ENCODE assay signal across 10 mouse cellular contexts in the genomic region with DNA sequence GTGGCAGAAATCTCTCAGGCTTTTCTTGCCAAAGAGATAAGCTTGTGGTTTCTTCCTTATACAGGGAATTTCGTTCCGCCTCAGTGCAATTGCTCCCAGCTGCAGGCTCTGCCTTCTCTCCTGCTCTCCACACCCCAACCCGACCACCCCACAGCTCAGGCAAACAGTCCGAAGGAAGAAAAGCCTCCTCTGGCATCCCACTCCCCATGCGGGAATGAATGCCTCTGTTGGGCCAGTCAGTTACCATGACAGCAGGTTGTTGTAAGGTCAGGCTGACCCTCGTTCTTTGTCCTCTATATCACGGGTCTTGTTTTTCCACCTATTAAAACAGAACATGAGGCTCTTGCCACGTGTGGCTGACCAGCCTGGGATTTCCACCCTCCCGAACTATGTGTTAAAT. TPM values are rescaled to one million over a fixed set of nuclear protein-coding genes. Genes with fewer than 3 reads are reported as not detected.
A peak's percentile ranks its signal among the peaks of the same experiment; 100 is the strongest.
DNase-seq lines count a peak whose midpoint lies in the region; ATAC-seq lines count a peak whose summit lies in the region.
"Had no signal": no experiment of that assay in that cellular context is flagged by ENCODE, and none has a peak within 500 bp of the region (broad histone marks: within the 10 kb centered on the region; RNA-seq: fewer than 3 reads in every experiment).

No protein-coding gene starts in this region.

- peak overlapping the region; percentile 75; the same call in 1 of the 2 replicates for H3K27ac ChIP-seq in lung, embryonic 16.5 days (ENCODE audit: low read length)
- peak overlapping the region; percentile 62 for H3K27ac ChIP-seq in hindbrain, embryonic 10.5 days
- H3K27ac ChIP-seq in stomach, embryonic 16.5 days (ENCODE audit: low read length) = peak overlapping the region; percentile 75; the same call in 1 of the 2 replicates

- ATAC-seq in lung, embryonic 16.5 days (ENCODE audit: low read depth) = peak; percentile 17; the same call in 1 of the 2 replicates
- ATAC-seq in stomach, embryonic 16.5 days (ENCODE audit: insufficient read depth, low FRiP score) = no peak
- ATAC-seq: inflammation-experienced regulatory T-cells, adult 6 months had no signal

- WGBS in lung, embryonic 16.5 days = 38% methylated on average over 9 of the region's 9 CpGs
- 16% methylated on average over 9 of the region's 9 CpGs for WGBS in hindbrain, embryonic 10.5 days
- WGBS in stomach, embryonic 16.5 days = 38% methylated on average over 9 of the region's 9 CpGs

- no peak overlapping the region for H3K9ac ChIP-seq in lung, embryonic 16.5 days (ENCODE audit: low read length)
- H3K9ac ChIP-seq in stomach, embryonic 16.5 days (ENCODE audit: low read length) = no peak overlapping the region

- no peak overlapping the region for H3K4me2 ChIP-seq in lung, embryonic 16.5 days (ENCODE audit: low read depth, low read length)
- H3K4me2 ChIP-seq in stomach, embryonic 16.5 days (ENCODE audit: low read depth, low read length) = no peak overlapping the region

- H3K4me3 ChIP-seq in lung, embryonic 16.5 days (ENCODE audit: low read length) = no peak overlapping the region
- H3K4me3 ChIP-seq in hindbrain, embryonic 10.5 days = no peak overlapping the region
- no peak overlapping the region for H3K4me3 ChIP-seq in stomach, embryonic 16.5 days (replicated peaks; ENCODE audit: low read length)

- no peaks in the 10 kb centered on the region for H3K9me3 ChIP-seq in lung, embryonic 16.5 days (ENCODE audit: control insufficient read depth, low read length)
- H3K9me3 ChIP-seq in hindbrain, embryonic 10.5 days = no peaks in the 10 kb centered on the region
- no peaks in the 10 kb centered on the region for H3K9me3 ChIP-seq in stomach, embryonic 16.5 days (replicated peaks; ENCODE audit: control insufficient read depth, low read length)

- no peaks in the 10 kb centered on the region for H3K36me3 ChIP-seq in lung, embryonic 16.5 days (ENCODE audit: control insufficient read depth, insufficient read depth, low read length)
- no peaks in the 10 kb centered on the region for H3K36me3 ChIP-seq in hindbrain, embryonic 10.5 days
- no peaks in the 10 kb centered on the region for H3K36me3 ChIP-seq in stomach, embryonic 16.5 days (ENCODE audit: control insufficient read depth, insufficient read depth, low read length)

- H3K4me1 ChIP-seq in lung, embryonic 16.5 days (replicated peaks; ENCODE audit: control insufficient read depth, insufficient read depth, low read length) = peaks cover 11% of the 10 kb centered on the region
- H3K4me1 ChIP-seq in hindbrain, embryonic 10.5 days (replicated peaks) = peaks cover 34% of the 10 kb centered on the region
- H3K4me1 ChIP-seq in stomach, embryonic 16.5 days (ENCODE audit: control insufficient read depth, insufficient read depth, low read length) = peaks cover 10% of the 10 kb centered on the region

- no peak for DNase-seq in lung, postnatal 25 days (ENCODE audit: low spot score)
- DNase-seq in hindbrain, embryonic 10.5 days (ENCODE audit: low spot score) = peak; percentile 71
- peak; percentile 39 to 56 for DNase-seq in kidney, postnatal 4 days
- no peak for DNase-seq in layer of hippocampus, adult 18-20 months (ENCODE audit: low spot score in 2 of 2)
- no peak for DNase-seq in thymus, adult 18-20 months
- no peak for DNase-seq in urinary bladder, adult 2 months (ENCODE audit: low spot score)
- DNase-seq: cerebellum, postnatal 14 days had no signal

- H3K27me3 ChIP-seq in lung, embryonic 16.5 days (ENCODE audit: control insufficient read depth, insufficient read depth, low read depth, low read length) = no peaks in the 10 kb centered on the region
- H3K27me3 ChIP-seq in hindbrain, embryonic 10.5 days (ENCODE audit: insufficient read depth, poor library complexity, severe bottlenecking) = peaks cover 17% of the 10 kb centered on the region
- no peaks in the 10 kb centered on the region for H3K27me3 ChIP-seq in stomach, embryonic 16.5 days (ENCODE audit: control insufficient read depth, insufficient read depth, low read length)

RNA-seq across cellular contexts. Expression of gene Gcm1, which starts 30.5 kb away (rescaled TPM):
- 0.39 and 0.41 TPM in 2 replicates for polyA plus RNA-seq in lung, embryonic 16.5 days (2015; fragmentation: Nextera tagmentation; extraction: Ambion mirVana)
- polyA plus RNA-seq in hindbrain, embryonic 10.5 days (2016; fragmentation: Nextera tagmentation; extraction: Ambion mirVana) = 0.21 TPM in 1 of 2 replicates, not detected in the other
- not detected in 2 replicates for polyA plus RNA-seq in stomach, embryonic 16.5 days (2015; fragmentation: Nextera tagmentation; extraction: Ambion mirVana)
- total RNA-seq in layer of hippocampus, adult 18-20 months (2021) = not detected
- not detected in 2 replicates for polyA plus RNA-seq in urinary bladder, adult 2 months (2012; rRNA removed)
- polyA plus RNA-seq: inflammation-experienced regulatory T-cells, adult 6 months had no signal

Comparison
In these comparisons a context has a peak if more than half of its experiments do, and no peak if none do; other contexts are left out.
1. DNase-seq: peak in hindbrain, embryonic 10.5 days (single experiment) and kidney, postnatal 4 days (2 of 2); none in lung, postnatal 25 days (single experiment), layer of hippocampus, adult 18-20 months (0 of 2), thymus, adult 18-20 months (0 of 2) and urinary bladder, adult 2 months (single experiment).
2. Peak in every context shown above with its lines, with median percentiles within 50 percentile points of each other: H3K27ac ChIP-seq.